Mouse (Mus musculus) megakaryocyte, adult 5-6 weeks (primary cell): ENCODE results near the gene Lce1d. TPM values are rescaled to one million over a fixed set of nuclear protein-coding genes. Genes with fewer than 3 reads are reported as not detected.

Experiments
- ATAC-seq: 2 replicates; pipeline ENCODE4 v1.8.0; 2016; ENCODE audit warnings: mild to moderate bottlenecking, inconsistent platforms; ENCODE audit not compliant: poor library complexity, severe bottlenecking
- total RNA-seq, 2 experiments: library from RNA; stranded (forward) in 1 of 2; stranded (reverse) in 1 of 2; fragments of 153-499, 151-499 nt in 1 of 2; fragments of 221-1000, 200-1000 nt in 1 of 2; gene quantifications; 2 replicates each; pipeline versions ENCODE4 v1.2.3 to v1.2.4; 2015 to 2017

Gene Lce1d
- total RNA-seq (2015) (not detected in 2 replicates), total RNA-seq (2017) (not detected in 2 replicates)

- no peak for ATAC-seq
Measured at GRCm38 (mm10) chr3:92687110-92687509, at the start of gene Lce1d. Lce1d (minus strand) TSS chr3:92687210.

- ATAC-seq: no peak
Measured at GRCm38 (mm10) chr3:92722631-92723030, 35.6 kb upstream of the Lce1d start.

DNA sequence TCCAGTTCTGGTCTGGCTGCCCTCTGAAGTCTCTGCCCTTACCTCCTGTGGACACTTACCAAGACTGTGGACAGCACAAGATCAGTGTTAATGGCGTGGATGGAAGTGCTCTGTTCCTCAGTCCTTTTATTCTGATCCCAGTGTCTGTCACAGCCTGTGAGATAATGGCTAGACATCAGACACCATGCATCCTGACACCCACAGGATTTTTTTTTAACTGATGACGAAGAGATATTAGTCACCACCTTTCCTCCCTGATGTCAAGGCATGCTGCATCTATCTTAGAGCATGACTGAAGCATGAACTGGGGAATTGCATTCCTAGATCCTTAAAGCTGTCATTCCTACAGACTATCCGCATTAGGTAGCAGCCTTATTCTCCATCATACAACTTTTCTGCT lies 33.2 kb upstream of the Lce1d start, which contains the start of gene Lce1f:
Gene Lce1f, minus strand, starts transcription at position 101 of the 400 bp plus-strand sequence.
- ATAC-seq: no peak

DNA sequence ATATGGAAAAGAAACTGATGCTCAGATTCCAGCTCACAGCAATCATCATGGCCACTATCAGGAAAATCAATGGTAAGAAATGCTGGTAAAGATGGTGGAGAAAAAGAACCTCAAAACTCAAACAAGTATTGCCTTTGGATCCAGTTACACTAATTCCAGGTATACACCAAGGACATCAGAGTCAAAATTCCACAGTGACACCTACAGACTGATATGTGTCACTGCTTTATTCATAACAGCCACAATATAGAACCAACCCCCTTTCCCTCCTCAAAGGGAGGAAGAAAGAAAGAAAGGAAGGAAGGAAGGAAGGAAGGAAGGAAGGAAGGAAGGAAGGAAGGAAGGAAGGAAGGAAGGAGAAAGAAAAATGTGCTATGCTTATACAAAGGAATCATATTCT lies 28.1 kb upstream of the Lce1d start:
- no peak for ATAC-seq

GRCm38 (mm10) chr3:92708974-92709373 lies 22.0 kb upstream of the Lce1d start, which contains the start of gene Lce1e:
Lce1e (minus strand) TSS chr3:92709074.
- ATAC-seq: no peak

GRCm38 (mm10) chr3:92694613-92695012 lies 7.6 kb upstream of the Lce1d start:
- no peak for ATAC-seq

GRCm38 (mm10) chr3:92691688-92692087 lies 4.7 kb upstream of the Lce1d start:
- no peak for ATAC-seq

DNA sequence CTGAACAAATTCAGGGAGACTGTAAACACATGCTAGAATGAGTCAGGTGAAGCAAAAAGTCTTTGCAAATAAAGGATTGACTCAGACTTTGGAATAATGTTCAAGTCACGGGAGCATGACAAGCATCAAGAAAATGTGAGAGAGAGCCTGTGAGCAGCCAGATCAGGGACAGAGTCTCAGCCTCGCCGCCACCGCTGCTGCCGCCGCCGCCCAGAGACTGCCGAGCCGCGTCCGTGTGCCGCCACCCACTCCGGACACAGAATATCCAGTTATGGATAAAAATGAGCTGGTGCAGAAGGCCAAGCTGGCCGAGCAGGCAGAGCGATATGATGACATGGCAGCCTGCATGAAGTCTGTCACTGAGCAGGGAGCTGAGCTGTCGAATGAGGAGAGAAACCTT lies 2.1 kb upstream of the Lce1d start:
- peak; percentile 77 for ATAC-seq

- no peak for ATAC-seq
Measured at GRCm38 (mm10) chr3:92678947-92679346, 8.1 kb downstream of the Lce1d start, which contains the start of gene Lce1c. Lce1c (plus strand) TSS chr3:92679247.

- no peak for ATAC-seq
Measured at GRCm38 (mm10) chr3:92670215-92670614, 16.8 kb downstream of the Lce1d start, which contains the start of gene Lce1a2. Lce1a2 (minus strand) TSS chr3:92670315.

DNA sequence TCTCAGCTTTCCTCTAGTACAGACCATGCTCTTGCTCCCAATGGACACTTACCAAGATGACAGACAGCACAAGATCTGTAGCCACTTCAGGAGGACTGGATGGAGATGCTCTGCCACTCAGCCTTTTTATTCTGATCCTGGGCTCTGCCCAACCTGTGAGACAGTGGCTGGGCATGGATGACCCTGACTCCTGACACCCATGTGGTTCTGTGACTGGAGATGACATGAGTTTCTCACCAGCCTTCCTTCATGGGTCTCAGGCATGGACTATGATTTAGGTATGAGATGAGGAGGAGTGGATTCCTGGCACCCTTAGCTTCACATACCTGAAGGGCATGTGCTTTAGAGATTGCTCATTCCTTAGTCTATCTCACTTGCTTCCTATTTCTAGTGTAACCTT lies 30.2 kb downstream of the Lce1d start, which contains the start of gene Lce1b:
Gene Lce1b, minus strand, starts transcription at position 101 of the 400 bp plus-strand sequence.
- ATAC-seq: no peak

- ATAC-seq: no peak
Measured at GRCm38 (mm10) chr3:92648207-92648606, 38.8 kb downstream of the Lce1d start, which contains the start of gene Lce1a1. Lce1a1 (minus strand) TSS chr3:92648307.

GRCm38 (mm10) chr3:92639854-92640253 lies 47.2 kb downstream of the Lce1d start:
- no peak for ATAC-seq

DNA sequence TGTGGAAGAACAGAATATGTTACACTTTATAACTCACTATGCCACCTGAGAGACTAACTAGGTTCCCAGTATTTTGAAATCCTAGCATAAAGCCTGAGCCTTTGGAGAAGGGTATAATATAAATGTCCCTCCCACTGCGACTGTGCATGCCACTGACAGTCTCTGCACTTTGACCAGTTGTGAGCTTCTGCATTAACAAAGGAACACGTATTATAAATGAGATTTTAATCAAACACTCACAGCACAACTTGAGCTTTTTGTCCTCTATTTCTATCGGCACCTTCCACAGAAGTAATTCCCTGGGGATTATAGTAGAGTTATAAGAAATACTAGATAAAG lies 48.4 kb downstream of the Lce1d start:
- no peak for ATAC-seq

DNA sequence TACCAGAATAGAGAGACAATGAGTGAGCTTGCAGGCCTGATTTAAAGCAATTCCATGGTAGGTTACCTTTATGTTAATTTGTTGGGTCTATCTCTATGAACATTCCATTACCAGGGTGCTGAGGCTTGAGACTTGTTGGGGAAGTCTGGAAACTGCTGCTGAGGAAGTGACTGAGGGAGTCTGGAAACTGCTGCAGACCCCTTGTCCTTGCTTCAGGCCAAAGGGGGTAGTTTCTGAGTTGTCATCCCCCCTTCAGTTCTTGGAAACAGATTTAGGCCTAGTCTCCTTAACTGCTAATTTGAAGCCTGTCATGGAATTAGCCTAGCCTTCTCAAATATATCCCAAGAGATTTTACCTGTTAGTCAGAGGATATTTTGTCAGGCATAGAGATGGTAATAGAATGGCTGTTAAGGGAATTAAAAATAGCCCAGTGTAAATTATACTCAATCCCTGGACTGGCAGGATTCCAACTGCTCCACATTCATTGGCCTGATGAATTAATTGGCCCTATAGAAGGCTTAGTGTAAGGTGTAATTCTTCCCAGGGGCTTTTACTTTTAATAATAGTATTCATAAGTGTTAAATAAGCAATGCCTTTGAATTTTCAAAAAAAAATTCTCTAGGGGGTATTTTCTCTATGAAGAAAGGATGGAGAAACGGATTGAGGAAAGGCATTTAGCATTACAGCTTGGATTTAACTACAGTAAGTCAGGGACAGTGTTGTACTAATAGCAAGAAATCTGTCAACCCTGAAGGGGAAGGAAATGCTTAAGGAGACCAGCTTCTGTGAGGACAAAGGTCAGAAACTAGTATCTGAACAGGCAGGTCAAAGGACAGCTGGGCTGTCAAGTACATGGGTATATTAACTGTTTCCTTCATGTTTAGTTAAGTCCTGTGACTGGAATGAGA lies 49.0 kb downstream of the Lce1d start:
- no peak for ATAC-seq

Other genes starting within 250 kb of the Lce1d start
- not detected in 2 replicates for gene Sprr1b, start 248.4 kb downstream of the Lce1d start, total RNA-seq (2015)
- not detected in 2 replicates for gene Sprr1b, start 248.4 kb downstream of the Lce1d start, total RNA-seq (2017)
- not detected in 2 replicates for gene Sprr3, start 228.5 kb downstream of the Lce1d start, total RNA-seq (2015)
- not detected in 2 replicates for gene Sprr3, start 228.5 kb downstream of the Lce1d start, total RNA-seq (2017)
- gene Sprr1a, start 201.3 kb downstream of the Lce1d start, total RNA-seq (2015): not detected in 2 replicates
- not detected in 2 replicates for gene Sprr1a, start 201.3 kb downstream of the Lce1d start, total RNA-seq (2017)
- gene Sprr4, start 186.7 kb downstream of the Lce1d start, total RNA-seq (2015): not detected in 2 replicates
- gene Sprr4, start 186.7 kb downstream of the Lce1d start, total RNA-seq (2017): not detected in 2 replicates
- gene 2310046K23Rik, start 152.7 kb downstream of the Lce1d start, total RNA-seq (2015): not detected in 2 replicates
- not detected in 2 replicates for gene 2310046K23Rik, start 152.7 kb downstream of the Lce1d start, total RNA-seq (2017)
- gene Ivl, start 113.5 kb downstream of the Lce1d start, total RNA-seq (2015): 0.18 TPM in 1 of 2 replicates, not detected in the other
- gene Ivl, start 113.5 kb downstream of the Lce1d start, total RNA-seq (2017): not detected in 2 replicates
- gene Smcp, start 98.2 kb downstream of the Lce1d start, total RNA-seq (2015): not detected in 2 replicates
- gene Smcp, start 98.2 kb downstream of the Lce1d start, total RNA-seq (2017): not detected in 2 replicates
- gene 2210017I01Rik, start 79.7 kb downstream of the Lce1d start, total RNA-seq (2015): not detected in 2 replicates
- not detected in 2 replicates for gene 2210017I01Rik, start 79.7 kb downstream of the Lce1d start, total RNA-seq (2017)
- not detected in 2 replicates for gene Lce6a, start 65.5 kb downstream of the Lce1d start, total RNA-seq (2015)
- not detected in 2 replicates for gene Lce6a, start 65.5 kb downstream of the Lce1d start, total RNA-seq (2017)
- gene Lce1a1, start 38.9 kb downstream of the Lce1d start, total RNA-seq (2015): not detected in 2 replicates
- not detected in 2 replicates for gene Lce1a1, start 38.9 kb downstream of the Lce1d start, total RNA-seq (2017)
- not detected in 2 replicates for gene Lce1b, start 30.3 kb downstream of the Lce1d start, total RNA-seq (2015)
- gene Lce1b, start 30.3 kb downstream of the Lce1d start, total RNA-seq (2017): not detected in 2 replicates
- gene Lce1a2, start 16.9 kb downstream of the Lce1d start, total RNA-seq (2015): not detected in 2 replicates
- not detected in 2 replicates for gene Lce1a2, start 16.9 kb downstream of the Lce1d start, total RNA-seq (2017)
- gene Lce1c, start 8.0 kb downstream of the Lce1d start, total RNA-seq (2015): not detected in 2 replicates
- not detected in 2 replicates for gene Lce1c, start 8.0 kb downstream of the Lce1d start, total RNA-seq (2017)
- gene Lce1e, start 21.9 kb upstream of the Lce1d start, total RNA-seq (2015): not detected in 2 replicates
- not detected in 2 replicates for gene Lce1e, start 21.9 kb upstream of the Lce1d start, total RNA-seq (2017)
- gene Lce1f, start 33.1 kb upstream of the Lce1d start, total RNA-seq (2015): not detected in 2 replicates
- gene Lce1f, start 33.1 kb upstream of the Lce1d start, total RNA-seq (2017): not detected in 2 replicates
- not detected in 2 replicates for gene Gm38119, start 51.9 kb upstream of the Lce1d start, total RNA-seq (2015)
- not detected in 2 replicates for gene Gm38119, start 51.9 kb upstream of the Lce1d start, total RNA-seq (2017)
- gene Lce1g, start 65.1 kb upstream of the Lce1d start, total RNA-seq (2015): not detected in 2 replicates
- not detected in 2 replicates for gene Lce1g, start 65.1 kb upstream of the Lce1d start, total RNA-seq (2017)
- not detected in 2 replicates for gene Lce1h, start 77.9 kb upstream of the Lce1d start, total RNA-seq (2015)
- gene Lce1h, start 77.9 kb upstream of the Lce1d start, total RNA-seq (2017): not detected in 2 replicates
- not detected in 2 replicates for gene Lce1i, start 91.7 kb upstream of the Lce1d start, total RNA-seq (2015)
- not detected in 2 replicates for gene Lce1i, start 91.7 kb upstream of the Lce1d start, total RNA-seq (2017)
- gene Lce1j, start 103.3 kb upstream of the Lce1d start, total RNA-seq (2015): not detected in 2 replicates
- gene Lce1j, start 103.3 kb upstream of the Lce1d start, total RNA-seq (2017): not detected in 2 replicates
- not detected in 2 replicates for gene Lce1k, start 120.7 kb upstream of the Lce1d start, total RNA-seq (2015)
- not detected in 2 replicates for gene Lce1k, start 120.7 kb upstream of the Lce1d start, total RNA-seq (2017)
- gene Kprp, start 140.0 kb upstream of the Lce1d start, total RNA-seq (2015): not detected in 2 replicates
- not detected in 2 replicates for gene Kprp, start 140.0 kb upstream of the Lce1d start, total RNA-seq (2017)
- not detected in 2 replicates for gene Lce1l, start 164.1 kb upstream of the Lce1d start, total RNA-seq (2015)
- gene Lce1l, start 164.1 kb upstream of the Lce1d start, total RNA-seq (2017): not detected in 2 replicates
- gene 2310050C09Rik, start 183.0 kb upstream of the Lce1d start, total RNA-seq (2015): not detected in 2 replicates
- gene 2310050C09Rik, start 183.0 kb upstream of the Lce1d start, total RNA-seq (2017): not detected in 2 replicates
- not detected in 2 replicates for gene Lce3a, start 239.0 kb upstream of the Lce1d start, total RNA-seq (2015)
- gene Lce3a, start 239.0 kb upstream of the Lce1d start, total RNA-seq (2017): not detected in 2 replicates
- gene Lce3b, start 245.8 kb upstream of the Lce1d start, total RNA-seq (2015): not detected in 2 replicates
- not detected in 2 replicates for gene Lce3b, start 245.8 kb upstream of the Lce1d start, total RNA-seq (2017)